Comparison of ENCODE assay signal across 9 mouse cellular contexts in the genomic region with DNA sequence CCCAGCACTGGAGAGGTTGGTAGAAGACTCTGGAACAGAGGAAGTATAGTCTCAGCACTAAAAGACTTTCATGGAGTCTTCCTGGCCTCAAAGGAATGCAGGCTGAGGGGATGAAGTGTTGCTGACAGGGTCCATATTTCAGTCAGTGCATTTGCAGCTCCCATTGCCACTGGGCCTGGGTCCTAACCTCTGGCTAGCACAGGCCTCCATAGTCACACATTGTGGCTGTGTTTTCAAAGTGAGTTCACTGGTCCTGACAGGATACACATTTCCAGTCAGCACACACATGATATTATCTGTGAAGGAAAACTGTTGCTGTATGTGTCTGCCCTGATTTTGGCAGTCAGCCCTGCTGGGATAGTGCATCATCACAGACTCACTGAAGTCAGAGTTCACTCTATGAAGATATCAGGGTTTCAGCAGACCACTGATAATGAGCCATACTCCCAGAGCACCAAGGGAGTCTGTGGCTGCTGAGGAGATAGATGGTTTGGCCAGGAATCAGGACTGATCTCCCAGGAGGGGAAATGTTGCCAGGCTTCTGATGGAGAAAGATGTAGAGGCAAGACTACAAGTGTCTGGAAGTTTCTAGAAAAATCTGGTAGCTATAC.
DNase-seq lines count a peak whose midpoint lies in the region; ATAC-seq and TF ChIP-seq lines count a peak whose summit lies in the region.
"Had no signal": no experiment of that assay in that cellular context is flagged by ENCODE, and none has a peak within 500 bp of the region (broad histone marks: within the 10 kb centered on the region; RNA-seq: fewer than 3 reads in every experiment).

No protein-coding gene starts in this region.

- intact Hi-C loops in heart, postnatal 14 days (cut with DNase I) = no loop called here

- no peak overlapping the region for H3K4me2 ChIP-seq in kidney, embryonic 16.5 days (replicated peaks; ENCODE audit: low read depth, low read length)
- H3K4me2 ChIP-seq in liver, postnatal 0 days (ENCODE audit: low read depth, low read length) = no peak overlapping the region

- no peak overlapping the region for H3K27ac ChIP-seq in kidney, embryonic 16.5 days (ENCODE audit: low read length)
- H3K27ac ChIP-seq in liver, postnatal 0 days (ENCODE audit: low read depth) = no peak overlapping the region
- H3K27ac ChIP-seq: macrophage had no signal

- no peak overlapping the region for H3K4me3 ChIP-seq in kidney, embryonic 16.5 days (ENCODE audit: low read length)
- H3K4me3 ChIP-seq in liver, postnatal 0 days (ENCODE audit: low read depth, low read length) = no peak overlapping the region

- no peak for TF ChIP-seq EP300 in liver, postnatal 0 days (IDR thresholded peaks at IDR 0.05; ENCODE audit: low read depth)

- H3K27me3 ChIP-seq in kidney, embryonic 16.5 days (ENCODE audit: insufficient read depth, low read length) = no peaks in the 10 kb centered on the region
- no peaks in the 10 kb centered on the region for H3K27me3 ChIP-seq in liver, postnatal 0 days (ENCODE audit: insufficient read depth, low read length)

- no peak for DNase-seq in kidney, adult 8-10 months
- peak; percentile 9 to 28 for DNase-seq in heart, adult 18-20 months
- DNase-seq in heart, postnatal 14 days = peak; percentile 12 to 27
- DNase-seq in lung, postnatal 25 days (ENCODE audit: low spot score) = peak; percentile 65
- DNase-seq in liver, postnatal 0 days = no peak
- DNase-seq in T-cell, adult 2 months (ENCODE audit: low spot score) = no peak

- H3K9ac ChIP-seq in kidney, embryonic 16.5 days (replicated peaks; ENCODE audit: low read length) = no peak overlapping the region
- H3K9ac ChIP-seq in liver, postnatal 0 days (replicated peaks) = no peak overlapping the region

- ATAC-seq in kidney, embryonic 16.5 days (ENCODE audit: low FRiP score, low TSS enrichment) = 0 out of 2 replicates have a peak, but pooled peaks have one; percentile 54
- no peak for ATAC-seq in megakaryocyte-erythroid progenitor cell, adult 5-6 weeks (replicated peaks; ENCODE audit: low FRiP score, low TSS enrichment, poor library complexity, severe bottlenecking)
- no peak for ATAC-seq in liver, postnatal 0 days

- no peaks in the 10 kb centered on the region for H3K36me3 ChIP-seq in kidney, embryonic 16.5 days (ENCODE audit: insufficient read depth, low read length)
- no peaks in the 10 kb centered on the region for H3K36me3 ChIP-seq in liver, postnatal 0 days (replicated peaks; ENCODE audit: insufficient read depth, low read length)

- H3K4me1 ChIP-seq in kidney, embryonic 16.5 days (ENCODE audit: insufficient read depth, low read length) = no peaks in the 10 kb centered on the region
- H3K4me1 ChIP-seq in liver, postnatal 0 days (ENCODE audit: insufficient read depth) = no peaks in the 10 kb centered on the region

- no peak for TF ChIP-seq CTCF in liver, postnatal 0 days (IDR thresholded peaks at IDR 0.05; ENCODE audit: low read depth)

- no peaks in the 10 kb centered on the region for H3K9me3 ChIP-seq in kidney, embryonic 16.5 days (ENCODE audit: low read length)
- H3K9me3 ChIP-seq in liver, postnatal 0 days (ENCODE audit: low read length) = no peaks in the 10 kb centered on the region

Comparison
In these comparisons a context has a peak if more than half of its experiments do, and no peak if none do; other contexts are left out.
1. DNase-seq: peak in heart, adult 18-20 months (2 of 2), heart, postnatal 14 days (2 of 2) and lung, postnatal 25 days (single experiment); none in kidney, adult 8-10 months (0 of 2), liver, postnatal 0 days (single experiment) and T-cell, adult 2 months (single experiment).